Mouse (Mus musculus) olfactory bulb, adult 2 months (tissue): ENCODE results near the gene Tgds.

ENCODE experiments used
- CTCF ChIP-seq: fragments of 200-500 bp; IDR thresholded peaks from 2 replicates; pipeline ENCODE4 v1.5.1; 2012; ENCODE audit warnings: low read depth, mild to moderate bottlenecking, low read length, moderate library complexity; ENCODE audit not compliant: insufficient read depth
- POLR2A ChIP-seq: fragments of 200-500 bp; IDR thresholded peaks from 2 replicates; pipeline ENCODE4 v1.6.1; 2012; ENCODE audit warnings: mild to moderate bottlenecking, low read depth, low read length, moderate library complexity; ENCODE audit not compliant: insufficient read depth

- TF ChIP-seq POLR2A = no peak
- TF ChIP-seq CTCF = no peak
These were observed 24.2 kb upstream of the Tgds start for GRCm38 (mm10) chr14:118156740-118157139.
